Mouse (Mus musculus) spleen, postnatal 36 days (tissue): ENCODE results near the gene Golga7b.

Experiments
- DNase-seq, 2 experiments: peaks; one replicate each; pipeline ENCODE4 v3.0.0; 2022; ENCODE audit warnings: low spot score in 2 of 2, mixed read lengths in 1 of 2

The Golga7b gene

DNA sequence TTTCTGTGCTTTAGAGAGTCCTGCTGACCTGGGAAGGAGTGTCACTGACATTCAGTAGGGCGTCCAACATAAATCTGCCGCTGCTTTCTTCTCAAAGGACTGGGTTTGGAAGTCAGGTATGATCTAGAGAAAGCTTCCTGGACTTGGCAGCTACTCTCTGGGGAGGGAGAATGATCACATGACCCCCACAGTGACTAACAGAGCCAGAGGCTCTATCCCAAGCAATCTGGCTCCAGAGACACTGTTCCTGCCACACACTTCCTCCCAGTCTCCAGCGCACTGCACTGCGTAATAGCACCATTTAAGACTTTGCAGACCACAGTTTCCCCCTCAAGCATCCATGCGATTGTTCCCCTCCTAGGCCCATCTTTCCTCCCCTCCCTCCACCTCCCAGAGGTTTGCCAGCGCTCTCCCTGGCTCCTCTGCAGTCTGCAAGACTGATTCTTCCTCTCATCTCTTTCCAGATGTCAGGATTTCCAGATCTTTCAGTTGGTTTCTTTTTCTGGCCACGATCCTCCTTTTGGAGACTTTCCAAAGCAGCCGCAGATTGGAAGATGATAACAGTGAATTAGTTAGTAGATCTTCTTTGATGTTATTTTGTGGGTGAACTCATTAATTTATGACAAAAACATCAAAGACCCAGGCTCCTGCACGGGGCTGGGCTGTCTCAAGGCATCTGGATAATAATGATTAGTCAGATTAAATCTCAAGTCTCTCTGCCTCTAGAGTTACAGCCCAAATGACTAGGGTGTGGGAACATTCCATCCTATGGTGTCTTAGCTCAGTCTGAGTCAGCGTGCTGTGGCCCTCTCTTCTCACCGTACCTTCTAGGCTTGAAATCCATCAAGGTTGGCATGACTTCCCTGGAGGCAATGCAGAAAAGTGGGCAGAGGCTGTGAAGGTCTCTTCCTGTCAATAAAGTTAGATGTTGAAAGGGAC, 2.9 kb downstream of the Golga7b start:
- no peak for DNase-seq

DNA sequence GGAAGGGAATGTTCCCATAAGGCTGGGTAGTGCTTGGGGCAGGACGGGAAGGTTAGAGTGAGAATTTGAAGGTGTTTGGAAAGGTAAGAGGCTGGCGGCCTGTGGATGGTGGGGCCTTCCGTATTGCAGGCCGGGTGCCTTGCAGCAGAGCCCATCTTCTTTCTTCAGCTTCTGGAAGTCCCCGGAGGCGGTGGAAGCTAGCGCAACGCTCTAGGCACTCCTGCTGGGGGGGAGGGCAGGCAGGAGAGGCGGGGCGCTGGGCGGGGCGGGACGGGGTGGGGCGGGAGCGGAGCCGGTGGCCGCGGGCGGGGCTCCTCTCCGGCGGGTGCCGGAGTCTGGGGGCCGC, 8.0 kb downstream of the Golga7b start:
- no peak for DNase-seq

DNA sequence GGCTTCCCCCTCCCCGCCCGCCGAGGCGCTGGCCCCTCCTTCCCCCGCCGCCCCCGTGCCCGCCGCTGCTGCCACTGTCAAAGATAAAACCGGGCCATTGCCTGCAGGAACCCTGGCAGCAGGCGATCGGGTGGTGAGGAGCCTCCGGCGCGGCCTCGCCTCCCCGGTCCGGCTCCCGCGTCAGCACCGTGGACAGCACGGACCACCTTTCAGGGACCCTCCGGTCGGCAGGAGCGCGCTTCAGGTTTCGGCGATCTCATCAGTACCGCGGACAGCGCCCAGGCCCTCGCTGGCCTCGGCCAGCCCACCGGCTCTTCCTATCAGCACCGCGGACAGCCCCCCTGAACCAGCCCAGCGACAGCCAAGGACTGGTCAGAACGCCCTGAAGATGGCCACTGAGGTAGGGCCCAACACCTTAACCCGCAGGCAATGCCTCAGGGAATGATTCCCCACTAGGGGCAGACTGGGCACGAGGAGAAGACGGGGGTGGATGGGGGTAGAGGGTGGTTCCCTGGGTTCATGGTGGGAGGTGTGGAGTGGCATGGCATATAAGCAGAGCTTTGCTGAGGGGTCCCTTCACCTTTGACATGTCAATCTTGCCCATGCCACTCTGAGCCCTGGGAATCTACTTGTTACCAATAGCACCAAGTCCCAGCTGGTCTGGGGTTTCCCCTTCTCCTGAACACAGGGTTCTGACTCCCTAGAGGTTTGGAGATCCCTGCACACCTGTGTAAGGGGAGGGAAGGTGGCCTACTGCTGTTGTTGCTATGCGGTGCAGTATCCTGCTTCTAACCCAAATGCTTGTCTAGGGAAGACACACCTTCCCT, 8.6 kb downstream of the Golga7b start:
- peak; percentile 8 to 10 for DNase-seq

DNA sequence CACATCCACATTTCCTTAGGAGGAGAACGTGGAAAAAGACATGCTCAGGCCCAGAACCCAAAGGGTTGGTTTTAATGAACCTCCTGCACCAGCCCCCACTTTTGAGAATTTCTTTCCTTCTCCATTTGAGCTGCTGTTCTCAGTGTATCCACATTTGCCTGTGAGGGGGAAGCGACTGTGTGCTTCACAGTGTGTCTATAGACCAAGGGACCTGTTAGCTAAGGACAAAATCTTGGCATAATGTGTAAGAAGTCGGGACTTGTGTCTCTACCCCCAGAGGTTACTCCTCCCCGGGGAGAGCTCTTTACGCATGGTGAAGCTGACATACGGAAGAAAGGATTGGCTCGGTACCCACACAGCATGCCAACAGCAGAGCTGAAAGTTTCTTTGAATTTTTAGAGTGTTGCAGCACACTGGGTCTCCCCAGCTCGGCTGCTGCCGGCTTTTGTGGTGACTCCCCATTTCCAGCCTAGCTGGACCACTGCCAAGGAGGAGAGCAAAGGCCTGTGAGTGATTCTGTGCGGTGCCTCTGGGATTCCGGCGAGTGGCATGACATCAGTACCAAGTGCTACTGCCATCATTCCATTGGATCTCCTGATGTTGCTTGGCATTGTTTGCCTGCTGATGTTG, 9.4 kb downstream of the Golga7b start:
- DNase-seq, result no peak

DNA sequence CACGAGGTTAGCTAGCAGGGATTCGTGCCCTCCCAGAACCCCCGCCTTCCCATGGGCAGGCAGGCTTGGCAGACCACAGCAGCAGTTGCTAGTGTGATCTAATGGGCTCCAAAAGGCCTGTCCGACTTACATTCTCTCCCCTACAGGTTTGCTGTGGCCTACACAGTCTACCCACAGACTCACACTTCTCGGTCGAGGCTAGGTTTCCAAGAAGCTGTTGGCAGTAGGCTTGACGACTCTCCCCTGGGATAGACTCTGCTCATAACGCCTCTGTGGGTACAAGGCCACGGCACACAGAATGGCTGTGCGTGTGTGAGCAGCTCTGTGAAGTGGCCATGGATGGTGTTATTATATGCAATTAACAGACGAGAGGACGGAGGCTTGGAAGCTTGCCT, 9.9 kb downstream of the Golga7b start:
- no peak for DNase-seq

DNA sequence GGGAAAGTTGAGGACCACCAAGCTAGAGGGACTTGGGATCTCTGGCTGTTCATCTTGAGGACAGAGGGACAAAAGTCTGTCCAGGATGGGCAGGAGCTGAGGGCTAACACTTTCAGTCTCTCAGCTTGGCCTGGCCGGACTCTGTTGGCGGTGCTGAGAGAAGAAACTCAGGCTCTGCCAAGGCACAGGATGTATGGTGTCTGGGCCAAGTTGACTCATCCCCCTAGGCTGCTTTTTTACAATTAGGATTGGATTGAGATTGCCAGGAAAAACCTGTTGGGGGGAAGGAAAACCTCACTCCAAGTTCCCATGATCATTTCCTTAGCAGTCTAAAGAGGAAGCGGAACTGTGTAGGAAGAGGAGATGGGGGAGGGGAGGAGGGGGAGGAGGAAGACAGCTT, 10.7 kb downstream of the Golga7b start:
- DNase-seq, result no peak

DNA sequence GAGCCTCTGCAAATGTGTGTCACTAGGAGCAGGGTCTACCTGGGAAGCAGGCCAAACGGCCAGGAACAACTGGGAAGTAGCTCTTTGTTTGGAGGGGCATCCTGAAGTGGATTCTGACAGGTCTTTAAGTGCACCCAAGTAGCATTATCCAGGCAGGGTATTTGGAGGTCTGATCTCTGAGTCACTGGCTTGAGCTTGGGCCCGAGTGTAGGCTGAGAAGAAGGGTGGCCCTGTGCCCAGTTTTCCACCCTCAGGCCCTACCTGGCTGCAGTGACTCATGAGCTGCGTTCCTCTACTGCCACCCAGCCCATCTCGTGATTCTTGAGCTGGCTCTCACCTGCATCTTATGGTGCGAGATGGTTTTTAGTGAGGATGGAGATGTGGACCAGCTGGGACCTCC, 11.2 kb downstream of the Golga7b start:
- no peak for DNase-seq

DNA sequence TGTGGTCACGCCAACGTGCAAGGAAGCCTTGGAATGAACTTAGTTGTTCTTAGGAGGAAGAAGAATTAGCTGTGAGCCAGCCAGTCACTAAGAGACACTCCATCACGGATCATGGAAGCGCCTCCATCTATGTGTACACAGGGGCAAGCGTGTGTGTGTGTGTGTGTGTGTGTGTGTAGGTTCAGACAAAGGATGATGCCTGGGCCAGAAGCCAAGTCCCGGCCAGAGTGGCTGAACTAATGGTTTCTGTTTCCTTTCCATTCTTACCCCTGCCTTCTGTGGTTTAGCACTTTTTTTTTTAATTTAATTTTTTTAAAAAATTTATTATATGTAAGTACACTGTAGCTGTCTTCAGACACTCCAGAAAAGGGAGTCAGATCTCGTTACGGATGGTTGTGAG, 13.1 kb downstream of the Golga7b start:
- DNase-seq, result no peak

DNA sequence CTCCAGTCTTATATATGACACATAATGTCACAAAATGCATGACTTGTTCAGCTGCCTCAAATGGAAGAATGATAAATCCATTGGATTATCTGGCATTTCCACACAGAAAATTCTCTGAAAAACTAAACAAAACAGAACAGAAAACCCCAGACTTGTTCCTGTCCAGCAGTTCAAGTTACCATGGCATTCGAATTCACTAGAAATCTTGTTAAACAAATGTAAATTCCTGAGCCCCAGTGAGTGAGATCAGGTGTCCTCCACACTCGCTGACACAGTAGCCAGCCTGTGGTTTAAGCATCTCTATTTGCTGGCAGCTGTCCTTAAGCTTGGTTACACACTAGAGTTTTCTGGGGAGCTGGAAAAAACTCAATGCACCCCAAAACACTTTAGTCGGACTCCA, 16.1 kb downstream of the Golga7b start:
- no peak for DNase-seq

DNA sequence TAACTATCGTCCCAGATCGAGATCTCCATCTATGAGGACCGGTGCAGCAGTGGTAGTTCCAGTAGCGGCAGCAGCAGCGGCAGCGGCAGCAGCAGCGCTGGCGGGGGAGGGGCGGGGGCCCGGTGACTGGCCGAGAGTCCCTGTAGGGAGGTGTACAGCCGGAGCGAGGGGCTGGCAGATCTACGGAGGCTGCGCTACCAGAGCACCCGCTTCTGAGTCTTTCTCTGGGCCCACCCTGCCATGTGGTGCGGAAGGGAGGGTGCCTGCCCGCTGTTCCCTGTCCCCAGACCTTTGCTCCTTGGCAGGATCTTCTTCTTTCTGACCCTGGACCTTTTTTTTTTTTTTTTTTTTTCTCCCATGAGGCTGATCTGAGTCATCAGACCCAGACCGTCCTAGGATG, 21.0 kb downstream of the Golga7b start:
- DNase-seq, result no peak

DNA sequence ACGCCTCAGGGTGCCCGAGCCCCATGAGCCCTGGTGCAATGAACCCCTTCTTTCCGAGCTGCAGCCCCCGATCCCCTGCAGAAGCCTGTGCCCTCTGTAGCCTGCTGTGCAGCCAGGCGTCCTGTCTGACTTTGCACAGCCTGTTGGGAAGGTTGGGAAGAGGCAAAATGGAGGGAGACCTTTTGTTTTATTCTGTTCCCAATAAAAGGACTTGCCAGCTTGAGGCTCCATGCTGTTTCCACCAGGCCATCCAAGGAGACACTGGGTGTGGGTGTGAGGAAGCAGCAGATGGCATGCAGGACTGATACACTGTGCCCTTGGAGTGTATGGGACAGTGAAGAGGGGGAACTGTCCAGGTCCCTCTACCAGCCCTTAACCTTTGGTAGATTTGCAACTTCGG, 22.7 kb downstream of the Golga7b start:
- DNase-seq, result no peak

DNA sequence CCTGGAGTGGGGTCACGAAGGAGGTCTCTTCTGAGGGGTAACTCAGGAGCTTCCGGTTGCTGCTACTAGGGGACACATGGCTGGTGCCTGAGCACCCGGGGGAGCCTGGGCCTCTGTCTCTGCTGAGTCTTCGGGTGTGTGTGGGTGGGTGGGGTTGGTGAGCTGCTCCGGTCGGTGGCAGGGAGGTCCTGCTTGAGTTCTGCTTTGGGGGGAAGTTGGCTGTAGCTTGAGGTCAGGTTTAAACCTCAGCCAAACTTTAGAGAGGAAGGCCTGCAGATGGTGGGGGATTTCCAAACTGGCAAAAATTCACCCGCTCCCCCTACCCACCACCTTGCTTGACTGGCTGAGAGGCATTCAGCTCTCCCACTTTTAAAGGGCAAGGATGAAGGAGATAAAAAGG, 23.8 kb downstream of the Golga7b start:
- DNase-seq, result no peak

DNA sequence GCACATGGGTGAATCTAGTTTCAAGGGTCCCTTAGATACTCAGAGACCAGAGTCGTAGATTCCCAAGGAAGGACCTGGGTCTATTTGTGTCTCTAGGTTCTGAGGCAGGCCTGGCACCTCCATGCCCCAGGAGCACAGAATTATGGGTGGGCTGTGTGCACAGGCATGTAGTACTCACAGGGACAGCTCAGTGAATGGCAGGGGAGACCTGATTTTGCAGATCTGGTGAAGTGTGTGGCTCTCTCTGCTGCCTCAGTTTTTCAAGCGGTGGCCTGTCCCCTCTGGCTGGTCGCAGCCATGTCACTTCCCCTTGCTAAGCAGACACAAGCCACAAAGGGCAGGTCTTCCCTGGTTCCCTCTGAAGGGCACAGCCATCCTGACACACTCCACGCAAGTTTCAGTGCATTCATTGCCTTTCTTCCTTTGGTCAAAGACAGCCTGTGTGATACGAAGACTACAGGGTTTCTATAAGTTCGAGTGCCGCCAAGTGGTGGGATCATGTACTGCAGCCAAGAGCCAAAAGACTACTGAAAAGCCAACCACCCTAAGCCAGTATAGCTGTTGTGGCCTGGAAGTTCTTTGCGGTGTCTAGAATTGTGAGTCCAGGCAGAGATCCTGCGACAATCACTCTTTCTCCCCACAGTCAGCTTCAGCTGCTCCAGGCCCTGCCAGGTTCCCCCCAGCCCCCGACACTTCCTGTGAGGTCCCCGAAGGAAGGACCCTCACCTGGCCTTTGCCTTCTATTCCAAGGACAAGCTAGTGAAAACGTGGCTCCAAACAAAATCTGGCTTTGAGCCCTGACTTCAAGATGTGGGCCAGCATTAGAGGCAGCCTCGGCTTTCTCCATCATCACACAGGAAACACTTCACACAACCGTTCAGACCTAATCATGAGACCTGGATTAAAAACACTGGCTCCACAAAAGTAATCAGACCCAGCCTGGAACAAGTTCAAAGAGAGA, 24.9 kb downstream of the Golga7b start:
- peak; percentile 12 to 31 for DNase-seq

DNA sequence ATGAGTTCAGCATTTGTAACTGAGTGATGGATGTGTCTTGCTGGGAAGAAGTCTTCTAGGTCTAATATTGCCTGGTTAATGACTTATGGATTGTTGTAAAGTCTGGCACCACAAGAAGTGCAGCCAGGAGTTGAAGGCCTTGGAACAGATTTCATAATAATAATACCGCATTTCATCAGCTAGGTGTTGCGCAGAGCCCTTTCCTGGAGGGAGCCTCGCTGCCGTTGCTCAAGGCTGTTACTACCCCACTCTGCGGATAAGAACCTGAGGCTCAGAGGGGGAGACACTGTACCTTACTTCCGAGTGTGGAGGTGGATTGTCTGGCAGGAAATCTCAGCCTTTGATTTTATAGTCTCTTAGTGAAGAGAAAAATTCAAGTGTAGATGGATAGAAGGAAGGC, 29.9 kb downstream of the Golga7b start:
- DNase-seq, result no peak

DNA sequence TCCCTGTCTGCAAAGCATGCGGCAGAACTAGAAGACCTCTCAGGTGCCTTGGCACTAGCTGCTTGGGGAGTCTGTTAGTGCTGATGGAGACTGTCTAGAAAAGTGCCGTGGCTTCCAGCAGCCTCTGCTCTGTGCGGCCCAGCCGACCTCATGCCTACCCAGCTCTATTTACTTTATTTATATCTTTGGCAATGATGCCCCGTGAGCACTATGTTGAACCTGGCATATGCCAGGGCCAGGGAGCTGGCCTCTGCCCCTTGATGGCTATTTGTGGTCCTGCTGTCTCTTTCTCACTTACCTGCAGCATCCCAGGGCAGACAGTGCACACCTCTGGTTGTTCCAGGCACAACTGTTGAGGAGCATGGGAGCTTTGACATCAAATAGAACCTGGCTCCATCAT, 31.1 kb downstream of the Golga7b start:
- DNase-seq, result no peak

DNA sequence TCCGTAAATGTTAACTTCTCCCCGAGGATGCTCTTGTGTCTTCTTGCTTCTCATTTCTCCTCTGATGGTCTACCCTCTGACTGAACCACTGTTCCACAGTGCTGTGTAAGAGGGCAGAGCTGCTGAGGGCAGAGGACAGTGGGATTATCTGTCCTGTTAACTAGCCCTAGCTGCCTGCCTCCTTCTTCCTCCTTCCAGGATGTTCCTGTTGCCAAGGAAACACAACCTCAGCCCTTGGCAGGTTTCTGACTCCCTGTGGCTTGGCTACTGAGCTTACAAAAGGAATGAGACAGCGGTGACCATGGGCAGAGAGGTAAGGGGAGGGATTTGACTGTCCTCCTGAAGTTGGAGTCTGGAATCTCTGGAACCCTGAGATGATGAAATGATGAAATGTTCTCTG, 32.2 kb downstream of the Golga7b start:
- no peak for DNase-seq

DNA sequence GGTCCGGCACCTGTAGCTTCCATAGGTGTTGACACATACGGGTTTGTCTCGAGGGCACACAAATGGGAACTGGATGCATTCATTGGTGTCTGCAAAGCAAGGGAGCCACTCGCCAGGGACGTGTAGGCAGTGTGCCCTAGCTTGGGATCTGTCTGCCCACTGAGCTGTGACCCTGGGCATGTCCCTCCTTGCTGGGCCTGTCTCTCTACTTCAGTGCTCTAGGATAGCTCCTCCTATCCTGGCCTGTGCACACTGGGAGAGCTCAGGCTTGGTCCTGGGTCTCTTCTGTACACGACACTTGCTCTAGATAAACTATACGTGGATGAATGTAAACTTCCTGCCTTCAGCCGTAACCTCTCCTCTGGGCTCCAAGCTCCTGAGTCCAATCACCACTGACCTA, 36.8 kb downstream of the Golga7b start:
- no peak for DNase-seq

DNA sequence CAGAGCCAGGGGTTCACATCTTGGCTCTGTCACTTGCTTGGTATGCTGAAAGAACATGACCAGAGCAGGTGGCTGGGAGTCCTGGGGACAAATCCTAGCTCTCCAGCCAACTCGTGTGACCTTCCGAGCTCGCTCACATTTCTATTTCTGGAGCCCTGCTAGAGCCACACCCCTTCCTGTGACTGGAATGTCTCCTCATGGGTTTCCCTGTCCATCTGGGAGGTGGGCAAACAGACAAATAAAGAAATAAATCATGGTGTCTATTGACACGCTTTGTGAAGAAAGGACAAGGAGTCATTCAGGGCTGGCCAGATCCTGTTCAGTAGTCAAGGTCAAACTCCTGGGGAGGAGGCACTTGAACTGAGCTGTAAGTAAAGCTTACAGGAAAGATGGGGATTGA, 41.0 kb downstream of the Golga7b start:
- DNase-seq, result no peak

DNA sequence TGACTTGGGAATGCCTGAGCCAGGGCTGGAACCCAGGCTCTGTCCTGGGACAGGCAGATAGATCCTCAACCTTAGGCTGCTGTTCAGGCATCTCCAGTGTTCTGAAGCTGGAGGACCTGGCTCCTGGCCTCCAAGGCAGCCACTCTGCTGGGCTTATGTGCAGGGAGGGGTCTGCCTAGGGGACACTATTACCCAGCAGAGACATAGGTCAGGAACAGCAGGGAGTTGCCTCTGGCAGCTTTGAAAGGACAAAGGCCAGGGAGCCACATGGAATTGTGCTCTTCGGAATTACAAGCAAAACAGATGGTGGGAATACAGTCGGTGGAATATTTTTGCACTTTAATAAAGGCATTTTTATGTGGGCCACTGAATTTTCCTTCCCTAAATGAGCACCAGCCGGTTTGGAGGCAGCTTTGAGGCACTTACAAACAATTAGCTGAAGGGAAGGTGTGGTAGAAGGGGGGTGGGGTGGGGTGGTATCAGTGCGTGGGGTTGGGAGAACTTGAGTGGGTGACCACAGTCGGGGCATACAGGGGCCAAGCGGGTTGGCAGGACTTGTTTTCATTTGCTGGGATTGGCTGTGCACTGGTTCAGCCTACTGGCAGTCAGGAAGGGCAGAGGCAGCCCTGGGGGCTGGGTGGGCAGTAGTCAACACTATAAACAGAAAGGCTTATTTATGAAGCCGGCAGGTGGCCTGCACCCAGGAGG, 43.7 kb downstream of the Golga7b start:
- DNase-seq, result no peak

DNA sequence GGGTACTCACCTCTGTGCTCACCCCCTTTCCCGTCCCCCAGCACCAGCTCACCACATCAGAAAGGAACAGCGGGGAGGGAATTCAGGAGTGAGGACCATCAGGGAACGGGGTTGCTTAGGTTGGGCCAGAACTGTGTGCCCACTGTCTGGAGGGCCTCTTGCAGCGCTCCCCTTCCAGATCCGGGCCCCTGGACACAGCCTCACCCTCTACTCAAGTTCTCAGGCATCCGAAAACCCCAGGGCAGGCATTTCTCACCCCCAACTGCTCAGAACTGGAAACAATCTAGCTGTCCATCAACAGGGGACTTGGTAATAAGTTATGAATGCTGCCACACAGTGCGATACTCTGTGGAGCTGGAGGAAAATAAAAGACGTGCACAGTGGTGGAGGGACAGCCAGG, 44.7 kb downstream of the Golga7b start:
- DNase-seq, result no peak

DNA sequence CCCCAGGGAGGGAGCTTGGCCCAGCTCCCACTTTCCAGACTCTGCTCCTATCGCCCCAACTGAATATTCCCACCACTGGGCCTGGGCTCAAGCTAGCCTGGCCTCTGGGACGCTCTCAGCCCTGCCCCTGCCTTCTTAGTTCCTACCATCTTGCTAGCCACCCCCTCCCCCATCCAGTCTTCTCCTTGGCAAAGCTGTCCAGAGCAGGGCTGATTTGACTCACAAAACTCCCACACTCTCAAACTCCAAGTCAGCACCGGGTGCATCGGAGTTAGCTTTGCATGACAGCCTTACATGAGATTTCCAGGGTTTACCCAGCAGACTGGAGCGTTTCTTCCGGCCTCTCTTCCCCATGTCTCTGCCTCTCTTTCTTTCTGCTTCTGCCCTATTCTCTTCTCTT, 45.8 kb downstream of the Golga7b start:
- no peak for DNase-seq
